Mouse (Mus musculus): ENCODE data around the gene BC034090. TPM values are rescaled to one million over a fixed set of nuclear protein-coding genes. Genes with fewer than 3 reads are reported as not detected.

Gene BC034090
- polyA plus RNA-seq, 1 experiment, result 92.2 TPM

- Histone ChIP-seq H3K27ac (ENCODE audit: insufficient read depth, low read depth, low read length) (no peak overlapping the region), H3K27me3 (replicated peaks; ENCODE audit: control insufficient read depth, insufficient read depth, low read length) (no peaks in the 10 kb centered on the region), H3K36me3 (ENCODE audit: control insufficient read depth, insufficient read depth, low read length) (no peaks in the 10 kb centered on the region), H3K4me1 (ENCODE audit: control insufficient read depth, insufficient read depth, low read length) (peaks cover 43% of the 10 kb centered on the region), H3K4me3 (ENCODE audit: insufficient read depth, low read depth, low read length) (no peak overlapping the region)
- WGBS, result 52% methylated on average over 8 of the region's 8 CpGs
- TF ChIP-seq POLR2A (IDR thresholded peaks at IDR 0.05; ENCODE audit: low read depth, low read length) (no peak), CTCF (conservative IDR thresholded peaks at IDR 0.05; ENCODE audit: insufficient read depth, insufficient read length, low read depth, low read length) (no peak)
- DNase-seq, result peak; percentile 74
Observed at GRCm38 (mm10) chr1:155204560-155205162, 39.6 kb downstream of the BC034090 start.

GRCm38 (mm10) chr1:155203954-155204353 lies 40.3 kb downstream of the BC034090 start:
- Histone ChIP-seq H3K27ac (ENCODE audit: insufficient read depth, low read depth, low read length) (no peak overlapping the region), H3K4me1 (ENCODE audit: control insufficient read depth, insufficient read depth, low read length) (peaks cover 48% of the 10 kb centered on the region), H3K4me3 (ENCODE audit: insufficient read depth, low read depth, low read length) (no peak overlapping the region), H3K36me3 (ENCODE audit: control insufficient read depth, insufficient read depth, low read length) (no peaks in the 10 kb centered on the region), H3K27me3 (replicated peaks; ENCODE audit: control insufficient read depth, insufficient read depth, low read length) (no peaks in the 10 kb centered on the region)
- no peak for DNase-seq
- no peak for TF ChIP-seq POLR2A (IDR thresholded peaks at IDR 0.05; ENCODE audit: low read depth, low read length)
- TF ChIP-seq CTCF (conservative IDR thresholded peaks at IDR 0.05; ENCODE audit: insufficient read depth, insufficient read length, low read depth, low read length), result no peak
- WGBS, result 91% methylated on average over 12 of the region's 12 CpGs

- TF ChIP-seq CTCF (conservative IDR thresholded peaks at IDR 0.05; ENCODE audit: insufficient read depth, insufficient read length, low read depth, low read length) (no peak), POLR2A (IDR thresholded peaks at IDR 0.05; ENCODE audit: low read depth, low read length) (no peak)
- no peak overlapping the region for H3K27ac ChIP-seq (ENCODE audit: insufficient read depth, low read depth, low read length)
- H3K27me3 ChIP-seq (replicated peaks; ENCODE audit: control insufficient read depth, insufficient read depth, low read length), result no peaks in the 10 kb centered on the region
- H3K4me3 ChIP-seq (ENCODE audit: insufficient read depth, low read depth, low read length), result no peak overlapping the region
- peaks cover 48% of the 10 kb centered on the region for H3K4me1 ChIP-seq (ENCODE audit: control insufficient read depth, insufficient read depth, low read length)
- no peaks in the 10 kb centered on the region for H3K36me3 ChIP-seq (ENCODE audit: control insufficient read depth, insufficient read depth, low read length)
- WGBS, result 58% methylated on average over 7 of the region's 7 CpGs
- peak; percentile 52 for DNase-seq
Observed at GRCm38 (mm10) chr1:155203101-155203500, 41.1 kb downstream of the BC034090 start.

GRCm38 (mm10) chr1:155202472-155202871 lies 41.8 kb downstream of the BC034090 start:
- DNase-seq, result no peak
- Histone ChIP-seq H3K36me3 (ENCODE audit: control insufficient read depth, insufficient read depth, low read length) (no peaks in the 10 kb centered on the region), H3K4me3 (ENCODE audit: insufficient read depth, low read depth, low read length) (no peak overlapping the region), H3K4me1 (ENCODE audit: control insufficient read depth, insufficient read depth, low read length) (peaks cover 48% of the 10 kb centered on the region), H3K27me3 (replicated peaks; ENCODE audit: control insufficient read depth, insufficient read depth, low read length) (no peaks in the 10 kb centered on the region), H3K27ac (ENCODE audit: insufficient read depth, low read depth, low read length) (peak overlapping the region; percentile 58; the same call in 1 of the 2 replicates)
- TF ChIP-seq CTCF (conservative IDR thresholded peaks at IDR 0.05; ENCODE audit: insufficient read depth, insufficient read length, low read depth, low read length), result no peak
- no peak for TF ChIP-seq POLR2A (IDR thresholded peaks at IDR 0.05; ENCODE audit: low read depth, low read length)
- 61% methylated on average over 5 of the region's 5 CpGs for WGBS

- H3K36me3 ChIP-seq (ENCODE audit: control insufficient read depth, insufficient read depth, low read length), result no peaks in the 10 kb centered on the region
Observed at GRCm38 (mm10) chr1:155201914-155202313, 42.3 kb downstream of the BC034090 start.

GRCm38 (mm10) chr1:155201373-155201879 lies 42.8 kb downstream of the BC034090 start:
- DNase-seq, result no peak
- Histone ChIP-seq H3K4me3 (ENCODE audit: insufficient read depth, low read depth, low read length) (no peak overlapping the region), H3K4me1 (ENCODE audit: control insufficient read depth, insufficient read depth, low read length) (peaks cover 48% of the 10 kb centered on the region), H3K36me3 (ENCODE audit: control insufficient read depth, insufficient read depth, low read length) (no peaks in the 10 kb centered on the region), H3K27me3 (replicated peaks; ENCODE audit: control insufficient read depth, insufficient read depth, low read length) (no peaks in the 10 kb centered on the region), H3K27ac (ENCODE audit: insufficient read depth, low read depth, low read length) (no peak overlapping the region)
- TF ChIP-seq CTCF (conservative IDR thresholded peaks at IDR 0.05; ENCODE audit: insufficient read depth, insufficient read length, low read depth, low read length) (no peak), POLR2A (IDR thresholded peaks at IDR 0.05; ENCODE audit: low read depth, low read length) (no peak)
- WGBS, result 53% methylated on average over 4 of the region's 4 CpGs

More at GRCm38 (mm10) chr1:155201914-155202313, 42.3 kb downstream of the BC034090 start:
- H3K4me3 ChIP-seq (ENCODE audit: insufficient read depth, low read depth, low read length), result no peak overlapping the region
- no peak for TF ChIP-seq CTCF (conservative IDR thresholded peaks at IDR 0.05; ENCODE audit: insufficient read depth, insufficient read length, low read depth, low read length)
- TF ChIP-seq POLR2A (IDR thresholded peaks at IDR 0.05; ENCODE audit: low read depth, low read length), result no peak
- DNase-seq, result peak; percentile 83
- no peaks in the 10 kb centered on the region for H3K27me3 ChIP-seq (replicated peaks; ENCODE audit: control insufficient read depth, insufficient read depth, low read length)
- WGBS, result 58% methylated on average over 17 of the region's 17 CpGs
- peaks cover 48% of the 10 kb centered on the region for H3K4me1 ChIP-seq (ENCODE audit: control insufficient read depth, insufficient read depth, low read length)
- H3K27ac ChIP-seq (ENCODE audit: insufficient read depth, low read depth, low read length), result peak overlapping the region; percentile 58; the same call in 1 of the 2 replicates

GRCm38 (mm10) chr1:155200967-155201366 lies 43.3 kb downstream of the BC034090 start:
- no peaks in the 10 kb centered on the region for H3K36me3 ChIP-seq (ENCODE audit: control insufficient read depth, insufficient read depth, low read length)
- WGBS, result 80% methylated on average over 2 of the region's 2 CpGs
- H3K4me3 ChIP-seq (ENCODE audit: insufficient read depth, low read depth, low read length), result no peak overlapping the region
- TF ChIP-seq CTCF (conservative IDR thresholded peaks at IDR 0.05; ENCODE audit: insufficient read depth, insufficient read length, low read depth, low read length) (no peak), POLR2A (IDR thresholded peaks at IDR 0.05; ENCODE audit: low read depth, low read length) (no peak)
- peaks cover 48% of the 10 kb centered on the region for H3K4me1 ChIP-seq (ENCODE audit: control insufficient read depth, insufficient read depth, low read length)
- H3K27me3 ChIP-seq (replicated peaks; ENCODE audit: control insufficient read depth, insufficient read depth, low read length), result no peaks in the 10 kb centered on the region
- no peak for DNase-seq
- no peak overlapping the region for H3K27ac ChIP-seq (ENCODE audit: insufficient read depth, low read depth, low read length)
